Mouse (Mus musculus) E14TG2a.4 (cell line): ENCODE results near the gene Dync1h1.

ENCODE experiments used
- H3K27me3 ChIP-seq: 2 replicates; pipeline ENCODE4 v1.6.1; 2014; ENCODE audit warnings: low read length, control low read depth; ENCODE audit not compliant: insufficient read depth
- H3K36me3 ChIP-seq: 2 replicates; pipeline ENCODE4 v1.6.1; 2014; ENCODE audit warnings: low read length, control low read depth; ENCODE audit not compliant: insufficient read depth
- H3K4me1 ChIP-seq: replicated peaks from 2 replicates; pipeline ENCODE4 v1.6.1; 2014; ENCODE audit warnings: low read depth, low read length, control low read depth
- H3K4me3 ChIP-seq: replicated peaks from 2 replicates; pipeline ENCODE4 v1.5.1; 2014; ENCODE audit warnings: mild to moderate bottlenecking, low read length
- H3K9me3 ChIP-seq: 2 replicates; pipeline ENCODE4 v1.6.1; 2014; ENCODE audit warnings: low read length, control low read depth
- CTCF ChIP-seq: conservative IDR thresholded peaks from 2 replicates; pipeline ENCODE4 v1.5.1; 2014; ENCODE audit warnings: low read length
- NANOG ChIP-seq: IDR thresholded peaks from 2 replicates; pipeline ENCODE4 v1.6.1; 2014; ENCODE audit warnings: borderline replicate concordance, low read length, mixed read lengths
- POU5F1 ChIP-seq: IDR thresholded peaks from 2 replicates; pipeline ENCODE4 v1.6.1; 2014; ENCODE audit warnings: low read length, borderline replicate concordance

Gene Dync1h1

GRCm38 (mm10) chr12:110598527-110598926, 2.7 kb upstream of the Dync1h1 start:
- Histone ChIP-seq H3K4me1 (peaks cover 24% of the 10 kb centered on the region), H3K9me3 (no peaks in the 10 kb centered on the region), H3K4me3 (no peak overlapping the region), H3K36me3 (peaks cover under 1% of the 10 kb centered on the region; the same call in 1 of the 2 replicates), H3K27me3 (peaks cover 8% of the 10 kb centered on the region; the same call in 1 of the 2 replicates)
- no peak for TF ChIP-seq NANOG
- peak; percentile 70 for TF ChIP-seq CTCF
- TF ChIP-seq POU5F1, result no peak

GRCm38 (mm10) chr12:110599791-110600190, 1.5 kb upstream of the Dync1h1 start:
- Histone ChIP-seq H3K4me1 (peaks cover 35% of the 10 kb centered on the region), H3K9me3 (no peaks in the 10 kb centered on the region), H3K27me3 (peaks cover 8% of the 10 kb centered on the region; the same call in 1 of the 2 replicates), H3K4me3 (no peak overlapping the region), H3K36me3 (peaks cover 11% of the 10 kb centered on the region)
- TF ChIP-seq CTCF (no peak), POU5F1 (no peak), NANOG (no peak)

- H3K4me3 ChIP-seq, result peak overlapping the region; percentile 99
- peaks cover 42% of the 10 kb centered on the region for H3K4me1 ChIP-seq
- H3K36me3 ChIP-seq, result peaks cover 15% of the 10 kb centered on the region
- peaks cover 8% of the 10 kb centered on the region; the same call in 1 of the 2 replicates for H3K27me3 ChIP-seq
- TF ChIP-seq NANOG (no peak), POU5F1 (no peak), CTCF (no peak)
- no peaks in the 10 kb centered on the region for H3K9me3 ChIP-seq
These were observed 844 bp upstream of the Dync1h1 start for GRCm38 (mm10) chr12:110600225-110600991.

GRCm38 (mm10) chr12:110606161-110606560, 4.9 kb downstream of the Dync1h1 start:
- no peak for TF ChIP-seq NANOG
- Histone ChIP-seq H3K4me3 (no peak overlapping the region), H3K27me3 (no peaks in the 10 kb centered on the region), H3K4me1 (peaks cover 86% of the 10 kb centered on the region), H3K36me3 (peaks cover 42% of the 10 kb centered on the region), H3K9me3 (no peaks in the 10 kb centered on the region)

- H3K36me3 ChIP-seq, result peaks cover 45% of the 10 kb centered on the region
- H3K27me3 ChIP-seq, result no peaks in the 10 kb centered on the region
- peaks cover 89% of the 10 kb centered on the region for H3K4me1 ChIP-seq
- no peak overlapping the region for H3K4me3 ChIP-seq
- no peaks in the 10 kb centered on the region for H3K9me3 ChIP-seq
- TF ChIP-seq CTCF (no peak), NANOG (no peak), POU5F1 (no peak)
These were observed 5.4 kb downstream of the Dync1h1 start for GRCm38 (mm10) chr12:110606676-110607075.

GRCm38 (mm10) chr12:110608460-110609152, 7.4 kb downstream of the Dync1h1 start:
- TF ChIP-seq CTCF (no peak), POU5F1 (no peak), NANOG (no peak)
- H3K4me3 ChIP-seq, result peak overlapping the region; percentile 32; the same call in 1 of the 2 replicates
- no peaks in the 10 kb centered on the region for H3K27me3 ChIP-seq
- H3K9me3 ChIP-seq, result no peaks in the 10 kb centered on the region
- H3K36me3 ChIP-seq, result peaks cover 63% of the 10 kb centered on the region
- H3K4me1 ChIP-seq, result peaks cover 84% of the 10 kb centered on the region

GRCm38 (mm10) chr12:110609153-110609497, 7.9 kb downstream of the Dync1h1 start:
- TF ChIP-seq CTCF (no peak), POU5F1 (no peak)
- H3K9me3 ChIP-seq, result no peaks in the 10 kb centered on the region
- peaks cover 63% of the 10 kb centered on the region for H3K36me3 ChIP-seq
- 0 out of 2 replicates have a peak overlapping the region, but pooled peaks have one; percentile 32 for H3K4me3 ChIP-seq
- H3K27me3 ChIP-seq, result no peaks in the 10 kb centered on the region
- peaks cover 79% of the 10 kb centered on the region for H3K4me1 ChIP-seq

- Histone ChIP-seq H3K36me3 (peaks cover 67% of the 10 kb centered on the region), H3K27me3 (no peaks in the 10 kb centered on the region), H3K4me3 (no peak overlapping the region), H3K4me1 (peaks cover 65% of the 10 kb centered on the region), H3K9me3 (no peaks in the 10 kb centered on the region)
- no peak for TF ChIP-seq CTCF
- no peak for TF ChIP-seq POU5F1
- no peak for TF ChIP-seq NANOG
These were observed 9.5 kb downstream of the Dync1h1 start for GRCm38 (mm10) chr12:110610713-110611112.
